Mouse (Mus musculus) urinary bladder, adult 2 months (tissue): ENCODE data around the gene Sema4a. TPM values are rescaled to one million over a fixed set of nuclear protein-coding genes. Genes with fewer than 3 reads are reported as not detected.
A peak's percentile ranks its signal among the peaks of the same experiment; 100 is the strongest.

Experiments used
- DNase-seq: peaks from one replicate; pipeline ENCODE4 v3.0.0; 2022; ENCODE audit warnings: low spot score
- polyA plus RNA-seq: library from polyadenylated mRNA; depleted of rRNA; stranded (reverse); fragments of >200 nt; gene quantifications from 2 replicates; pipeline ENCODE4 v1.2.3, GENCODE M21; 2012

Sema4a gene
- polyA plus RNA-seq, 1 experiment = 63.2 TPM

DNA sequence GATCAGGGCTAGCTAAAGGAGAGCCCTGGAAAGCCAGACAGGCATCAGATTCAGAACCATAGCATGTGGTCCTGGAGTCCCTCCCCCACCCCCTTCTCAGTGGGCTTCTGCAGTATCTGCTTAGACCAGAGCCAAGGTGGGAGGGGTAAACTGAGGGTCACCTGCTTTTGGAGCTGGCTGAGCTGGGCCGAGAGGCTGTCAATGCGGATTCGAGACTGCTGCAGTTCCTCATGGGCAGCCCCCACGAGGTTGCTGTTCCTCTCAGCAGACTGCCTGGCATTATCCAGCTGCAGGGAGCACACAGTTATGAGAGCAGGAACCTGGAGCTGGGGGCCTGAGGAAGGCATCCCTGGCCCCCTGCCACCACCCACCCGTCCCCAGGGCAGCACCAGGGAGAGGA is 25.1 kb upstream of the Sema4a start:
- no peak for DNase-seq

DNA sequence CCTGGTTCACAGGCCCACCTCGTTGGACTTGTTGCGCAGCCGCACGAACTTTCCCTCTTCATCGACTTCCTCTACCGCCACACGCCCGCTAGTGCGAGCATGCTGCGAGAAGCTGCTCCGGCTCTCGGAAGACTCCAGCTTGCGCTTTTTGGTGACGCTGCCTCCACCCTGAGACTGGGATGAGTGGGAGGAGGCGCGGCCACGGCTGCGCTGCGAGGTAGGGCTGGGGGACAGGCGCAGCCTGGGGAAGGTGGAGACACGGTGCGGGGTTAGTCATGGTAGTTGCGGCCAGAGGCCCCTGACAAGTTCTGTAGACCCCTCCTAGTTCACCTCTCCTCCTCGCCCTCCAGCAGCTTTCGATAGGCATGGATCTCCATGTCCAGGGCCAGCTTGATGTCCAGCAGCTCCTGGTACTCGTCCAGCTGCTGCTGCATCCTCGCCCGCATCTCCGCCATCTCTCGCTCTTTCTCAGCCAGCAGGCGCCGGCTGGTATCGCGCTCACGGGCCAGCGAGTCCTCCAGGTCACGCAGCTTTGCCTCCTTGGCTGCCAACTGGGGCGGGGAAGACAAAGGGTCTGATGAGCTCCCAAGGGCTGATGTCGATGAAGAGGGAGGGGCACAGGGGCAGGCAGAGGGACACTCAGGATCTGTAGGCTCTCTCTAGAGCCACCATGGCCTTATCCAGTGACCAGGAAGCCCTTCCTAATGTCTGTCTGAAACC is 23.8 kb upstream of the Sema4a start:
- DNase-seq = no peak

DNA sequence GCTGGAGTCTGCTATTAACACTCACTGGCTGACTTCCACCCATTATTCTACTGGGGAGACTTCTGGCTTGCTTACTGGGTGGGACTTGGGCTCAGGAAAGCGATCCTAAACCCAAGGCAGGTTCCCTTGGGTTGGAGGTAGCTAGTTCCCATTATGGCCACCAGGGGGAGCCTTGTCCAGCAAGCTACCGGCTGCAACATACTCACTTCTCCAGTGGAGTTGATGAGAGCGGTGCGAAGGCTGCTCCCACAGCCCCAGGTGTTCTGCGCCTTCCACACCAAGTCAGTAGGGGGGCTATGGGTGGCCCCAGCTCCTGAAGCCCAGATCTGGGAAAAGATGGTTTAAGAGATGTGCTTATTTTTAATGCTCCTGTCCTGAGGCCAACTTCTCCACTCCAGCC is 22.6 kb upstream of the Sema4a start:
- no peak for DNase-seq

DNA sequence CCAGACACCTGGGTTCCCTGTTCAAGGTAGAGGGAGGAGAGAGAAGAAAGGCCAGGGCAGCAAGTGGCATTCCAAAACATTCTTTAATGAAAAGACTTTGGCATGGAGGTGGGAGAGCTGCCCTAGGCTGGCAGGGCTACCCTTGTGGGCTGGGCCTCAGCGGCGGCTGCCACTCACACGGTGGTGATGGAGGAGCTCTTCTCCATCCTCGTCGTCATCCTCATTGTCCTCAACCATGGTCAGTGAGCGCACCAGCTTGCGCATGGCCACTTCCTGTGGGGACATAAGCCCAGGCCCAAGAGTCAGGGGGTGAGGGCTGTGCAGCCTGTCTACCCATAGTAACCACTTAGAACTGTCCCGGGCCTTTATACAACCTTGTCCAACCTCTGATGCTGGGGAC is 22.2 kb upstream of the Sema4a start:
- no peak for DNase-seq

DNA sequence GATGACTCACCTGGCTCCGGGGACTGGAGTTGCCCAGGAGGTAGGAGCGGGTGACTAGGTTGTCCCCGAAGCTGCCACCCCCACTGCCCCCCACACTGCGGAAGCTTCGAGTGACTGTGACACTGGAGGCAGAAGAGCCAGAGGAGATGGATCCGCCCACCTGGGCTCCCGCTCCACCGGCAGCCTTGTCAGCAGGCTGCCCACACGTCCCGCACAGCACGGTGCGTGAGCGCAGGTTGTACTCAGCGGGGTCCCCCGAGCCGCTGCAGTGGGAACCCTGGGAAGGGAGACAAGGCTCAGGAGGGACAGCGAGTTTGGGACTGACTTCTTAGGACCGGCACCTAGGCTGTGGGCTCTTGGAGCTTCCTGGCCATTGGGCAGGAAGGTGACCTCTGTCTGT is 21.4 kb upstream of the Sema4a start:
- DNase-seq = no peak

DNA sequence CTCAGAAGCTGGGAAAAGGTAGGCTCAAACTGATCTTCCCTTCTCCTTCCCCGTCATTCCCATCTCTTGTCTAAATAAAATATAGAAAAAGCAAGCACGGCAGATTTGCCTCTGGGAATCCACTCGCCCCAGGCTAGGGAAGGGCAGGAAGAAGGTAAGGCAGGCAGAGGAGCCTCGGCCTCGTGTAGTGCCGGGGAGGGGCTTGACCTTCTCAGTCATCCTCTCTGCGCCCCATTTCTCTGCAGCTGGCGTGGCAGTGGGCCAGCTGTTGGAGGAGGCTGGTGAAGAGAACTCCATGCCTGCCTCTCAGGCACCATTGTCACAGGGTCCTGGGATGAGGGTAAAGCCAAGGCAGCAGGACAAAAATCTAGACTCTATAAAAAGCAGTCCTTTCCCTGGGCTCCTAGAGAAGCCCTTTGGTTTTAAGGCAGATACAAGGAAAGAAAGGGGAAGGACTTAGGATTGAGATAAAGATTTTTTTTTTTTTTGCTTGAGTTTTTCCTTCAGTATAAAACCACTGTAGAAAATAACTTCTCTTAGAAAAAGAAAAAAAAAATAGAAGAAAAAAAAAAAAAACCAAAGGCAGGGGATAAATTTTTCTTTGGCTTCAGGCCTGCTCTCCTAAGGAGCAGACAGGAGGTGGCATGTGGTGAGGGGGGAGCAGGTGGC is 20.5 kb upstream of the Sema4a start:
- no peak for DNase-seq

DNA sequence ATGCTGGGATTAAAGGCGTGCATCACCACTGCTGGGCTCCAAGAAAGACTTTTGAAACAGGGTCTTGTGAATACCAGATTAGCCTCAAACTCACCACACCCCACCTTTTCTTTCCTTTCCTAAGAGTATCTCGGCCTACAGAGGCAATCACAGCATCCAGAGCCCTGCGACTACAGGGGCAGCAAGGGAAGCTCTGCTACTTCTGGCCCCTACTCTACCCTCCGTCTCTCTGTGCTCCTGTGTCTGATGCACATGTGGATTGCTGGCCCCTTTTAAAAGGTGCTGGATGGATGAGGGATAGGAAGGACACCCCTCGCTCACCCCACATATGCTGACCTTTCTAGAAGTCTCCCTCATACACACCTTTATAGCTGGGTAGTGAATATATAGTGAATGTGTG is 19.7 kb upstream of the Sema4a start:
- no peak for DNase-seq

DNA sequence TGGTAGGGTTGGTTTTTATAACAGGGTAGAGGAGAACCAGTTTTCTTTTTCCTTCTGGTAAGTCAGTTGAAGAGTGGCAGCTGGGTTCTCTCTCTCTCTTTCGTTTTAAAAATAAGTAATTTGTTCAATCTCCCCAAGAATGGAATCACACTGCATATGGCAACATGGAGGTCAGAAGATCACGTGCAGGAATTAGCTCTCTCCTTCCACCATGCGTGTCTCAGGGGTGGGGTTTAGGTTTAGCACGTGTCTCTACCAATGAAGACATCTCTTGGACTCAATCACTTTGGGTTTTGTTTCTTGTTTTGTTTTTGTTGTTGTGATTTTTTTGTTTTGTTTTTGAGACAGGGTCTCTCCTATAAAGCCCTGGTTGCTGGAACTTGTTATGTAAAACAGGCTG is 18.8 kb upstream of the Sema4a start:
- no peak for DNase-seq

DNA sequence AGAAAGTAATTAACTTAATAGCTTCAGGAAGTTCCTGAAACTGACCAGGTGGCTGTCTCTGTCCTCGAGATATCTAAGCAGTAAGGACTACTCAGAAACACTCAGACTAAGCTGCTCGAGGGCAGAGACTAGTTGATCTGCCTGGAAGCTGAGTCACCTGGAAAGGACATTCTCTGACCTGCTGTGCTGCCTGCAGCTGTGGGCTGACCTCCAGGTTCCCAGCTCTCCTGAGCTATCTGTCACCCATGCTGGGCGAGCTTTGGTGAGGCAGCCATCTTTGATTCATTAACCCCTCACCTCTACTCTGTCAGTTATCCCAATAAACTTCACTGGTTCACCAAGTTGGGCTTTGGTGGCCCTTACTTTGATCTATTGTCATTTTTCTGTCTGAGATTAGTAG is 18.2 kb upstream of the Sema4a start:
- DNase-seq = no peak

DNA sequence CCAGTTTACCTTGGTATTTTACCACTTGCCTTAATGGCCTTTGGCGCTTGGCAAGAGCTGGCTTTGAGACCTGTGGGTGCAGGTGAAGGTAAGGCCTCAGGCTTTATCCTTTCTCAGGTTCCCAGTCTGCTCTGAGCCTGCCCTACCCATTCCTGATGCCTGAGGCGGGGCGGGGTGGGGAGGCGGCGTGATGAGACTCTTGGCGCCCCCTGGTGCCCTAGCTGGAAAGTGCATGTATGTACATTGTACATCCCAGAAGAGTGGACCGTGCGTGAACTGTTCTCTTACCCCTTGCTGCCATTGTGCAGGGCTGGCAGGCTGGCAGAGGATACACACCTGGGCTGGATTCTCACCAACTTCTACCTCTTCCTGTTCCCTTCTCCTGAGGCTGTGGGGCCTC is 16.8 kb upstream of the Sema4a start:
- DNase-seq = peak; percentile 63

DNA sequence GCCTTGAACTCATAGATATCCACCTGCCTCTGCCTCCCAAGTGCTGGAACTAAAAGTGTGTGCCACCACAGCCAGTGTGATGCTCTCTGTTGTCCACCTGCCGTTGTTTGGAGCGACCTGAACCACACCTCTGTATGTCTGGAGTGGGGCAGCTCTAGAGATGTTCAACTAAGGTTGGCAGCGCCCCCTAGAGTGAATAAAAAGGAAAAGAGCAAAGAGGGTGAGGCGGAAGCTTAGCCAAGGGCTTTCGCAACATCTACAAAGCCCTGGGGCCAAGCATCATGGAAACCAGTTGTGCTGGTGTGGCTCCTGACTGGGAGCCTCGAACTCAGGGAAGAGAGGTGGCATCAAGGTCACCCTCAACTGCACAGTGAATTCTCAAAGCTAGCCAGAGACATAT is 15.4 kb upstream of the Sema4a start:
- DNase-seq = no peak

DNA sequence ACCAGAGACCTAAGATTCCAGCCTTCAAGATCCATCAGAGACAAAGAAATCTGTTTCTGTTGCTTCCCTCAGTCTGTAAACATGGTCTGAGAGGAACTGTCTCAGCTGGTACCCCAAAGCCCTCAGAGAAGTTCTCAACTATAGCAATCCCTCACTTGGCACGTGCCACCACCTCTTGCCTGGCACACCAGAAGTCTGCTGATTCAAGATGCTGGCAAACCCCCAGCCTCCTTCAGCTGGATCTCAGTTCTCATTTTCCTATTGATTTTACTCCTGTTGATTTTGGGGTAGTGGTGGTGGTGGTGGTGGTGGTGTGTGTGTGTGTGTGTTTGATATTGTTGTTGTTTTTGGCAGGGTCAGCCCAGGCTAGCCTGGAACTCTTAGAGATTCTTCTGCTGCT is 12.6 kb upstream of the Sema4a start:
- DNase-seq = no peak

DNA sequence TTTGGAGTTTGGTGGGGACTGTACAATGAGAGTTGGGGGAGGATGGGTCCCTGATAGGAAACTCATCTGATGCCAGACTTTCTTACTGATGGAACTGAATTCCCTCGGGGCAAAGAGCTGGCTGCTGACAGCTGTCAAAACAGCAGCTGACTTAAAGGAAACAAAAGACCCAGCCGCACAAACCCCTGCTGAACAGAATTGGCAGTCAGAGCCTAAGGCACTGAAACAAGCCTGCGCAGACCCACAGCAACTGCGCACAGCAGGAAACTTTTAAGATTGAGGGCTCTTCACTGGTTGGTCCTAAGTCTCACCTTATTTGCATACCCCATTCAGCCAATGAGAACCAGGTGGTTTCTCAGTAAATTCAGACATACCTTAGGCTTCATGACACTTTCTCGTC is 12.0 kb upstream of the Sema4a start:
- no peak for DNase-seq

DNA sequence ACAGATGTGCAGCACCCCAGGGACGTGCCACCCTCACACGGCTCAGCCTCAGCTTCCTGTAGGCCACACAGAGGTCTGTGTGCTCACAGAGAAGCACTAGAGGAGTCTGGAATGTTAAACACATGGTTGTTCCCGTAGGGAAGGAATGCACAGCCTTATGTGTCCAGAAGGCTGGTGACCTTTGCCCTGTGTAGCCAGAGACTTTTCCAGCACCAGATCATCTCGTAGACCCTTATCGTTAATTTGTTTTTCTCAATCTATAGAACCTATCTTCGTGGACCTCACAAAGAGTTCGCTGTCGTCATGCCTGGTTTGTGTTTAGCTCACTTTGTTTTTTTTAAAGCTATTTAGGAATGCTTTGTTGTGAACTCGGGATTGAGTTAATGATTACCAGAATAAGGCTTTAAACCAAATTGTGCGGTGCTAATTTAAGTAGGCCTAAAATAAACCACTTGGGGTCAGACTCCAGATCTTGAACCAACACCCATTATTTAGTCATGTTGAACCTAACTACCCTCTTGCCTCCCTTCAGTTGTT is 10.0 kb upstream of the Sema4a start:
- DNase-seq = no peak

DNA sequence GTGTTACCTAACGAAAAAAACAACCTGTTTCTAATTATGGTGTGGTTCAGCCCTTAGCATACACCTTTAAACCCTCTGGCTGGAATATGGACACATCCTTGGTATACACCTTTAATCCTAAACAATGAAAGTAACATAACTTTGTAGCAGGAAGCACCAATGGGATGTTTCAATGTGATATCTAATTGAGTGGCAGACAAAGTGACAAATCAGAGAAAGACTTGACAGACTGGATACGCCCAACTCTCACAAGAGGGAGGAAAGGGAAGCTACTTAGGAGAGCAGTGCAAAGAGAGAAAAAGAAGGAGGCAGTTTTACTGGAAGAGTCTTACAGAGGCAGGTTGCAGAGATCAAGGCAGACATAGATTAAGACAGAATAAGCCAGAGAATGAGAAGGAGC is 8.5 kb upstream of the Sema4a start:
- DNase-seq = no peak

DNA sequence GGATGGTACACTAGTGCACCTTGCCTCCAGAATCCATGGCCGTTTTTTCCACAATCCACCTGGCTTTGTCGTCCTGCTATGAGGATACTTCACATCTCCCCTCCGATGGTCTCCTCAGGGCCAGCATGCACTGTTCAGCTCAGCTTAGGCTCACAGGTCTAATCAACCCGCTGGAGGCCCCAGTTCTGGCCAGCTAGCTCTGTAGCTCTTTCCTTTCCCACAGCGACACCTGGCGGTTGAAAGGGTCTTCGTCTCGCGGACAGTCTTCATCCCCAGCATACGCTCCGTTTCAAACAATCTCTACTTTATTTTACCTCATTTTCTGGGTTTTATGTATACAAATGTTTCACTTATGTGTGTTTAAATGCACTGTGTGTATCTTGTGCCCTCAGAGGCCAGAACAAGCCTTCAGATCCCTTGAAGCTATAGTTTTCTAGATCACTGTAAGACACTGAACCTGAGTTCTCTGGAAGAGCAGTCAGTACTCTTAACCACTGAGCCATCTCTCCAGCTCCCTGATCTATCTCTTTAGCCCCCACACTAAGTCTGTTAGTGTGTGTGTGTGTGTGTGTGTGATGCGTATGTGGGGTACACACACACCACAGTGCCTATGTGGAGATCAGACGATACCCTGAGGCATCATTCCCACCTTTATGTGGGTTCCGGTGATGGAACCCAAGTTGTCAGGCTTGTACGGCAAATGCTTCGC is 6.3 kb upstream of the Sema4a start:
- peak; percentile 82 for DNase-seq

DNA sequence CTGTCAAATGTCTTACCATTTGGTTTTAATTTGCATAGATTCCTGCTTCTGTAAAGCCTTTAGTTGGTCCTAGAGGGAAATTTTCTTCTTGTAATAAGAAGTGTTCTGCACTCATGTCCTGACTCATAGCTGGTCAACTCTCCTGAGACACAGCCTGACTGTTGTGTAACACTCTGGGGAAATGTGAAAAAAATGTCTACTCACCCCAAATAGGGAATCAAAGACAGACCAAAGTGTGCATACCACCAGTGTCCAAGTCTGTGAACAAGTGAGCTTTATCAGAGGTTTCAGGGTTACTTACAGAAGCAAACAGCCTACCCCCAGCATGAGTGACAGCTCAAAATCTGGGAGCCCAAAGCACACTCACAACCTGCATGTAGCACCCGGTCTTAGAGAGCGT is 4.1 kb upstream of the Sema4a start:
- no peak for DNase-seq

DNA sequence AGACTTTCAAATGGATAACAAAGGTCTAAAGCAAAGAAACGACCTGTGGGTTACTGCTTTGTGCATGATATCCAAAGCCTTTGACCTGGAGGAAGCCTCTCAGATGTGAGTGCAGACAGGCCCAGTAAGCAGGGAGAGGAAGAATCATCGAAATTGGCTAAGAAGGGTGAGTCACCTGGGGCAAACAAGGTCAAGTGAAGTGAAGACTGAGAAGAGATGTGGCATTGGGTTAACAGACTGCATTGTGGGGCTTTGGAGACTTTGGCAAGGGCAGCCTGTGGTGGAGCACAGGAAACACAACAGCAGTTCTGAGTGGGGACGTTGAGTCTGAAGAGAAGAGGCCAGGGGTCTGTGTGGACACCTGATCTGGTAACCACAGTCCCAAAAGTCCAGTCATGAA is 3.4 kb upstream of the Sema4a start:
- no peak for DNase-seq

DNA sequence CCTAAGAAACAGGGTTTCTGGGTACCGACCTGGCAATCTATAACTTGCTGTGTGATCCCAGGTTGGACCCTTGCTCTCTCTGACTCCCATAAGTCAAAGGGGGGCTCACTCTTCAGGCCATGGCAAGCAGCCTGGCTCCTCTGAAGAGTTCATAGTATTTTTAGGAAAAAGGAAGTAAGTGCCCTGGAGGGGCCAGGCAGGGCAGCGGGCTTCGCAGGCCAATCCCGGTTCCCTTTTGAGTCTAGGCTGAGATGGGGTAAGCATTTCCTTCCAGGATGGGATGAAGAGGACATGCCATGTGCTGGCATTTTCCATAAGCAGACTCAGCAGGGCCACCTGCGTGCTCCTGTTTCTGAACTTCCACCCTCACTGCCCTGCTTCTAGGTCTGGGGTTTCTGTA is 953 bp downstream of the Sema4a start:
- no peak for DNase-seq

DNA sequence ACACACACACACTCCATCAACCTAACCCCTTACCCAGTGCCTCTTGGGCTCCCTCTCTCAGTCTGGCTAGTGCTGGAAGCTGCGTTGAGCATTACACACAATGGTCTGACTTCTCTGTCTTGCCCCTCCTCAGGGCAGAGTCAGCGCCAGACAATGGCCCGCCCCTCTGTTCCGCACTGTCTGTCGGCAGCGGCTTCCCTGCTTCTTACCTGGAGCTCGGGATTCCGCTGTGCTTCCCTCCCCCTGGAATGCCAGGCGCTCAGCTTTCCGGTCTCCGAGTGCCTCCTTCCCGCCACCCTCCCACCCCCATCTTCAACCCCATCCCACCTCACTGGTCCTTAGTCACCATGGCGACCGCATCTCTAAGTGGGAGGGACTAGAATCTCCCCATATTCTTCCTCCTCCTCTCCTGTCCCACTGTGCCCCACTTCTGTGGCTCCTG is 2.2 kb downstream of the Sema4a start:
- DNase-seq = no peak

DNA sequence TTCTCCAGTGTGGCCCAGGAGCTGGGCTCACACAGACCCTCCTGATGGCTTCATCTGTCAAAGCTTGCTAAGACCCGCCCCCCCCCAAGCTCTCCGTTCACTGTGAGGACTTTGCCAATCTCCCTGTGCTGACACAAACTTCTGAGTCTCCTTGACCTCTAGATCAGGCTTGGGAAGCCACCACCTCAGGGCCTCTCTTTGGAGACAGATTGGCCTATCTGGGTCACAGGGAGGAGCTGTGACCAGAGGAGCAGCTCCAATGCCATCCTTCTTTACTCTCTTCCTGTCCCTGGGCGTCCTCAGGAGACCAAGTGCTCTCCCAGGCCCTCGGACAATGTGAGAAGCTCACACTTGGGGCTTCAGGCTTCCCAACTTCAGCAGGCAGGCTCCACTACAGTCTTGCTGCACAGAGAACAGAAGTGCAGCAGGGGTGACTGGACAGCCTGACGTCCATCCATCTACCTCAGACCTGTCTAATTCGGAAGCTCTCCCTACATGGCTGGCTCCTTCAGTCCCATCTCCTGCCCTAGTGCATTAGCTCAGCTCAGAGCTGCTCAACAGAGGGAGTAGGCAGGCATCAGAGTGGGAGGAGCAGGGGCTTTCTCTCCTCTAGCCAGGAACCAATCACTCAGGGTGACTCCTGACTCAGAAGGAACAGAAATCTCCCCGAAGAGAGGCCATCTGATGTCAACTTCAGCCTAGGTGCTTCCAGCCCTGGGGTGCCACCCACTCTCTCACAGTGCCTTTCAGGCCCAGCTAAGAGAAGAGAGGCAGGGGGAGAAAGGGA is 4.0 kb downstream of the Sema4a start:
- no peak for DNase-seq

DNA sequence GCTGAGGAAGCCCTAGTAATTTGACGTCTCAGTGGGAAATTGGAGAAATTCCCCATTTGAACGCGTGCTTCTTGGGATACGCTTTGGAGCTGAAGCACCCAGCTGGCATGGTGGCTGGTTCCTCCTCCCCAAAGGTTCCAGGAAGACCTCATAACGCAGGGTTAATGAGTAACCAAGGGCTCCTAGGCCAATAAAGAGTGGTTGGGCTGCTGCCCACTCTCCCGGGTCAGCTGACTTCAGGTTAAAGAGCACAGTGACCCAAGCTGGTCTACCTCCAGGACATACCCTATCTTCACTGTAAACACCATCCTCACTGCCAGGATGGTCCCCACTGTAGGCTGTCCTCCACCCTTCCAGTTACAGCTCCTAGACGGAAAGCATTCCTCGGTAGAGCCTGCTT is 4.7 kb downstream of the Sema4a start:
- no peak for DNase-seq
